Mouse (Mus musculus) thymus, adult 2 months (tissue): ENCODE results near the gene AU040320. TPM values are rescaled to one million over a fixed set of nuclear protein-coding genes. Genes with fewer than 3 reads are reported as not detected.

Source experiments
- DNase-seq: peaks from one replicate; pipeline ENCODE4 v3.0.0; 2021
- H3K27ac ChIP-seq: fragments of 200-500 bp; 2 replicates; pipeline ENCODE4 v1.5.1; 2012; ENCODE audit warnings: low read length, control low read depth; ENCODE audit not compliant: control insufficient read depth, insufficient read depth
- H3K27me3 ChIP-seq: fragments of 200-500 bp; 2 replicates; pipeline ENCODE4 v1.6.1; 2012; ENCODE audit warnings: mild to moderate bottlenecking, low read length, moderate library complexity, mixed read lengths; ENCODE audit not compliant: control insufficient read depth, insufficient read depth
- H3K36me3 ChIP-seq: fragments of 200-500 bp; 2 replicates; pipeline ENCODE4 v1.6.1; 2012; ENCODE audit warnings: mild to moderate bottlenecking, low read length, moderate library complexity; ENCODE audit not compliant: control insufficient read depth, insufficient read depth
- H3K4me1 ChIP-seq: fragments of 200-500 bp; replicated peaks from 2 replicates; pipeline ENCODE4 v1.6.1; 2012; ENCODE audit warnings: low read length; ENCODE audit not compliant: control insufficient read depth, insufficient read depth
- H3K4me3 ChIP-seq: fragments of 200-500 bp; 2 replicates; pipeline ENCODE4 v1.5.1; 2012; ENCODE audit warnings: mild to moderate bottlenecking, low read length, control low read depth, moderate library complexity; ENCODE audit not compliant: control insufficient read depth, insufficient read depth
- CTCF ChIP-seq: fragments of 200-500 bp; IDR thresholded peaks from 2 replicates; pipeline ENCODE4 v1.5.1; 2012; ENCODE audit warnings: mild to moderate bottlenecking, control low read depth, low read length, moderate library complexity, borderline replicate concordance; ENCODE audit not compliant: control insufficient read depth, poor library complexity, insufficient read depth; ENCODE audit errors: extremely low read depth
- POLR2A ChIP-seq: fragments of 200-500 bp; IDR thresholded peaks from 2 replicates; pipeline ENCODE4 v1.6.1; 2012; ENCODE audit warnings: mild to moderate bottlenecking, low read length, control low read depth, moderate library complexity; ENCODE audit not compliant: control insufficient read depth, poor library complexity, insufficient read depth; ENCODE audit errors: extremely low read depth
- WGBS: fragments of 180-500 bp; shearing (Covaris S2); methylation state at CpG from one replicate; pipeline ENCODE4 v1.1.7; 2018; 5-methylcytosine and 5-hydroxymethylcytosine counted together
- polyA plus RNA-seq: library from polyadenylated mRNA; depleted of rRNA; stranded (reverse); fragments of >200 nt; gene quantifications from 2 replicates; pipeline ENCODE4 v1.2.3, GENCODE M21; 2012

AU040320 gene
- polyA plus RNA-seq, 1 experiment, result 40.0 TPM

DNA sequence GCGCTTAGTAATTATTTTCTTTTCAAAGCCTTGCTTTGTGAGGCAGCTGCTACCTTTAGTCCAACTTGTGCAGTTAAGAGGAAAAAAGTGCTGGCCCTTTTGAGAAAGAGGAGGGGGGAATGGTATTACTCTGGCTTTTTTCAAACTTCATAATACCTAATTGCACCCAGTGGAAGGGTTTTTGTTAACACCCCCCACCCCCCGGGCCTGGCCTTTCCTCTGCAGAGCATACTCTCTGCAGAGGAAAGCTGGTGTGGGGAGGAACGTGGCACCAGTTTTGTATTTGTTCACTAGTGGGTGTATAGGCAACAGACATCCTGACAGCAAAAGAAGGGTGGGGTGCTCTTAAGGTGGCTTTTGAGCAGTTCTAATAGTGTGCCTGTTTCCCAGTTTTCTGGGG lies 28.5 kb downstream of the AU040320 start:
- Histone ChIP-seq H3K27me3 (no peaks in the 10 kb centered on the region), H3K27ac (no peak overlapping the region), H3K4me3 (no peak overlapping the region), H3K36me3 (no peaks in the 10 kb centered on the region), H3K4me1 (0 out of 2 replicates have a peak, but pooled peaks cover 2% of the 10 kb centered on the region)
- no peak for TF ChIP-seq CTCF
- no peak for TF ChIP-seq POLR2A
- 98% methylated on average over 3 of the region's 3 CpGs for WGBS
- DNase-seq, result no peak

DNA sequence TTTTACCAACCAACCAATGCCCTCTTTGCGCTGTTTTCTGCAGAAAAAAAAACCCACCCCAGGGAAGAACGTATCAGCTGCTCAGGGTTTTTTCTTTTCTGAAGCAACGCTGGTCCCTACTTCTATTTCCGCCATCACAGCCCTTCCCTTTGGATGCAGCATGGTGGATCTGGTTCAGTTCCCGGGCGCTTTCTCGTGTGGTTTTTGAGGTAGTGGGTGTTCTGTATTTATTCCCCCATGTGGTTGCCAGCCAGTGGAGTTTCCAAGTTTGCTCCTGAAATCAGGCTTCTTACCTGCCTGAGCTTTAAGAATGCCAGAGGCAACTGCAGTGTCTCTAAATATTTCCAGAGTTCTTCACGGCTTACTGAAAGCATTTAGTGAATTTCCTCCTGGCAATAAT lies 29.2 kb downstream of the AU040320 start:
- Histone ChIP-seq H3K27ac (no peak overlapping the region), H3K27me3 (no peaks in the 10 kb centered on the region), H3K4me1 (0 out of 2 replicates have a peak, but pooled peaks cover 2% of the 10 kb centered on the region), H3K4me3 (no peak overlapping the region), H3K36me3 (no peaks in the 10 kb centered on the region)
- TF ChIP-seq CTCF (no peak), POLR2A (no peak)
- DNase-seq, result no peak
- 97% methylated on average over 8 of the region's 8 CpGs for WGBS

DNA sequence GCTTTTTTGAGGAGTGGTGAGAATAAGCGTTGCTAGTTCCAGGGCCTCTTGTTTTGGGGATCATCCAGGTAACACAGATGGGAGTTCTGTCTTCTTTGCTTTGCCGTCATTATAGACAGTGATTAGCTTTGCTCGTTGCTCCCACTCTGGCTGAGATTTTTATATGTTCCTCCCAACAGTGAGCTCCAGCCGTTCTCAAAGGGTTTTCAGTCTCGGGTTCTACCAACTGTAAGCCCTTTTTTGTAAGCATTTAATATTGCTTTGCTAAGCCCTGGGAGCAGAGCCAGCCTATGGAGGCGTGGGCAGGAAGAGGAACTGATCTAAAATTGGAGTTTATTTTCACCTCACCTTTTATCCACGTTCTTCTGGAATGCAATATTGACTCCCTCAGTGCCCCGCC lies 29.7 kb downstream of the AU040320 start:
- Histone ChIP-seq H3K27ac (no peak overlapping the region), H3K4me1 (0 out of 2 replicates have a peak, but pooled peaks cover 2% of the 10 kb centered on the region), H3K36me3 (no peaks in the 10 kb centered on the region), H3K27me3 (no peaks in the 10 kb centered on the region), H3K4me3 (no peak overlapping the region)
- WGBS, result 84% methylated on average over 8 of the region's 8 CpGs
- no peak for TF ChIP-seq CTCF
- no peak for TF ChIP-seq POLR2A
- no peak for DNase-seq

DNA sequence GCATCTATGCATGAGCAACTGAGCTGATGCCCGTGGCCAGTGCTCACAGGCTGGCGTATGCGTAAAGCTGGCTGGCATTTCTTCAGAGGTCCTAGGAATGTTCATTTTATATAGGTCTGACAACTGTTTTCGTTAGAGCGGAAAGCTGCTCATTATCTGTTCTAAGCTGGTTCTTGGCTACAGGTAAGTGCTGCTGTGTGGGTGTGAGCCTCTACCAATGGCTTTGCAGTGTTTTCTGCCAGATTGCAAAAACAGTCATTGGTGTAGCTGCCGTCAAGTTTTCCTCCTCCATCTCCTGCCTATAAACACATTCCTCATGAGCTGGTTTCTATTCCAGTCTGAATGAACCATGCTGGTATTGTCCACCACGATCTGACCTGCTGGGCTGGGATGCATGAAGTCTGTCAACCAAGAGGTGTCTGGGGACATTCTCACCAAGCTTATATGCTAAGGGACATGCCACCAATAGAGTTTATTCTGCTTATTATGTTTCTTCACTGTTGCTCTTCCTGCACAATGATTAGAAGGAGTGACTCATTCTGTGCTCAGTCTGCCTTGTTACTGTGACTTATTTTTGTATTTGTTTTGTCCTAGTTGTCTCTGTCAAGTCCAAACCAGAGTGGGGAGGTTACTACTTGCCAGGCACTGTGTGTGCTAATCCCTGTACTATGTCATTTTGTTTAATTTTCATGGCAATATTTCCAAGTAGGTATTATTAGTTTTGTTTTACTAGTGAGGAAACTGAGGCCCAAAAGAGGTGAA lies 39.2 kb downstream of the AU040320 start:
- Histone ChIP-seq H3K4me3 (no peak overlapping the region), H3K4me1 (no peaks in the 10 kb centered on the region), H3K27ac (no peak overlapping the region), H3K27me3 (no peaks in the 10 kb centered on the region), H3K36me3 (peaks cover 3% of the 10 kb centered on the region; the same call in 1 of the 2 replicates)
- no peak for TF ChIP-seq POLR2A
- no peak for TF ChIP-seq CTCF
- no peak for DNase-seq
- 97% methylated on average over 7 of the region's 7 CpGs for WGBS

DNA sequence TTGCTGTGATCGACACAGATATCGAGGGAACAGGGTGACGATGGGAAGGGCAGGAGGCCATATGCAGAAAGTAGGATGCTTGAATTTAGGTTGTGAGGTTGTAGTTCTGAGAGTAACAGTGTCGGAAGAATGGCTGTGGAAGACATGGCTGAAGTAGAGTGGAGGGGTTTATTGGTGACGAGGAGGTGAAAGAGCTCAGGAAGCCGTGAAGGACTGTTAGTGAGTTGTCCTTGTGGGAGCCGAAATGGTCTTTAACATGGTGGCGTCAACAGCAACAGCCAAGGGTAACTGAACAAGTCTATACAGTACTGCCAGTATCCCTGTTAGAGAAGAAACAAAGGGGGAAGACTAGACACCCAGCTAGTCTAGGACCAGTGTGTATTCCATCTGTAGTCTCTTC lies 48.8 kb downstream of the AU040320 start:
- no peak overlapping the region for H3K4me3 ChIP-seq
- H3K4me1 ChIP-seq, result no peaks in the 10 kb centered on the region
- no peaks in the 10 kb centered on the region for H3K36me3 ChIP-seq
- DNase-seq, result no peak
- TF ChIP-seq POLR2A (no peak), CTCF (no peak)
- H3K27ac ChIP-seq, result no peak overlapping the region
- WGBS, result 99% methylated on average over 8 of the region's 8 CpGs
- no peaks in the 10 kb centered on the region for H3K27me3 ChIP-seq

DNA sequence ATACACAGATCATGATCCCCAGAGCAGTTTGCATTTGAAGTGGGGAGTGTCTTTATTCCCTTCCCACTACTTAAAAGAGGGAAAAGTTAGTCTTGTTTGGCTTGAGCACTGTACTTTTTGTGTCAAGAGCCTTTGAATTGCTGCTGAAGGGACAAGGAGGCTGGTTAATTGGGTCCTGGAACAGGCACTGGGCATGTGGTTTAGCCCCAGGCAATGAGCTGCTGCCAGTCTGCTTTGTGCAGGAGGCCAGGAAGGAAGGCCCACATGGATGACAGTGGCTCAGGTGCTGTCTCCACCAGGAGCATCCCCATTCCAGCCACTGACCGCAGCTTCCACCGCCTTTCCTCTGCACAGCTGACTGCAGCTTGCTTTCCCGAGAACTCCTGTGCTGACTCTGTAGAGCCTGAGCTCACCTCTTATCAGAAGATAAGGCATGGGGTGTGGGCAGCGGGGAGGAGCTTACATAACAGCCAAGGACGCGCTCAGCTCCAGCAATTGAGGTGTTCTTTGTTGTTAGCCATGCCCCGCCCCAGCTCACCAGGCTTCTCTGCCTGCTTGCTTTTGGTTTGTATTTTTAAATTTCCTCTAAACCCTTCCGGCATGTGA lies 50.0 kb downstream of the AU040320 start:
- TF ChIP-seq CTCF (no peak), POLR2A (no peak)
- H3K36me3 ChIP-seq, result no peaks in the 10 kb centered on the region
- no peaks in the 10 kb centered on the region for H3K4me1 ChIP-seq
- 92% methylated on average over 8 of the region's 8 CpGs for WGBS
- no peak overlapping the region for H3K27ac ChIP-seq
- H3K4me3 ChIP-seq, result no peak overlapping the region
- DNase-seq, result no peak
- no peaks in the 10 kb centered on the region for H3K27me3 ChIP-seq
